Mouse (Mus musculus) left cerebral cortex, adult 2 months (tissue): Measurements from ENCODE around the gene Gpr153. TPM values are rescaled to one million over a fixed set of nuclear protein-coding genes. Genes with fewer than 3 reads are reported as not detected.
A peak's percentile ranks its signal among the peaks of the same experiment; 100 is the strongest.

Source experiments
- DNase-seq, 2 experiments: peaks; one replicate each; pipeline ENCODE4 v3.0.0; 2021 to 2022; ENCODE audit warnings: low spot score in 2 of 2, mixed read lengths in 1 of 2; ENCODE audit errors: extremely low spot score in 1 of 2
- H3K27ac ChIP-seq: fragments of 200-600 bp; 2 replicates; pipeline ENCODE4 v1.8.1; 2022
- H3K4me3 ChIP-seq: fragments of 200-600 bp; 2 replicates; pipeline ENCODE4 v1.8.1; 2022
- CTCF ChIP-seq: fragments of 200-600 bp; IDR thresholded peaks from 2 replicates; pipeline ENCODE4 v1.8.1; 2022; ENCODE audit warnings: antibody characterized with exemption, mild to moderate bottlenecking, moderate library complexity
- intact Hi-C: fragments of 180-260 bp; cut with DNase I; formaldehyde crosslinking; loops from one replicate; pipeline ENCODE4 v1.15.1; 2025
- total RNA-seq, 2 experiments: library from RNA; stranded (reverse); gene quantifications; 2 replicates each; pipeline ENCODE4 v1.2.3; 2021

Gene Gpr153
- total RNA-seq, 2 experiments from 2014 or later: 29.6 to 35.9 TPM

DNA sequence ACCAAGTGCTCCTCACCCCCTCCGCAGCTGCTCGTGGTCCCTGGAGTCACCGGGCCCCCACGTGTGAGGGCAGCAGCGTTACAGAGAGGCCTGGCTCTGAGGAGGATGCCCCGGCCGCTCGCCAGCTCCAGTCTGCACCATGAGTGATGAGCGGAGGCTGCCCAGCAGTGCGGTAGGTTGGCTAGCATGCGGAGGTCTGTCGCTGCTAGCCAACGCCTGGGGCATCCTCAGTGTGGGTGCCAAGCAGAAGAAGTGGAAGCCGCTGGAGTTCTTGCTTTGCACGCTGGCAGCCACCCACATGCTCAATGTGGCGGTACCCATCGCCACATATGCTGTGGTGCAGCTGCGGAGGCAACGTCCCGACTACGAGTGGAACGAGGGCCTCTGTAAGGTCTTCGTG, 5.0 kb downstream of the Gpr153 start:
- DNase-seq: peak; percentile 43 to 56
- intact Hi-C loops: no loop called here
- Histone ChIP-seq H3K4me3 (no peak overlapping the region), H3K27ac (no peak overlapping the region)
- TF ChIP-seq CTCF: no peak

DNA sequence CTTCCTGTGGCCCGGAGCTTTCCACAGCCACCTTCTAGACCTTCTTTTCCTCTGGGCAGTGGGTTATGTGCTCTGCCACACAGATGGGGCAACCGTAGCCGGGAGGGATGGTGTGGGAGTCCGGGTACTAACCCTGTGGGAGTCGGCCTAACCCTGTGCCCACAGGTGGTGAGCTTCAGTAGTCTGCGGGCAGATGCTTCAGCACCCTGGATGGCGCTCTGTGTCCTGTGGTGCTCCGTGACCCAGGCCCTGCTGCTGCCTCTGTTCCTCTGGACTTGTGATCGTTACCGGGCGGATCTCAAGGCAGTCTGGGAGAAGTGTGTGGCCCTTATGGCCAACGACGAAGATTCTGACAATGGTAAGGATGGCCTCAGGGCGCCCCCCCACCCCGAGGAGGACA, 7.6 kb downstream of the Gpr153 start:
- intact Hi-C loops: no loop called here
- no peak for TF ChIP-seq CTCF
- H3K27ac ChIP-seq: no peak overlapping the region
- H3K4me3 ChIP-seq: no peak overlapping the region
- DNase-seq: no peak

DNA sequence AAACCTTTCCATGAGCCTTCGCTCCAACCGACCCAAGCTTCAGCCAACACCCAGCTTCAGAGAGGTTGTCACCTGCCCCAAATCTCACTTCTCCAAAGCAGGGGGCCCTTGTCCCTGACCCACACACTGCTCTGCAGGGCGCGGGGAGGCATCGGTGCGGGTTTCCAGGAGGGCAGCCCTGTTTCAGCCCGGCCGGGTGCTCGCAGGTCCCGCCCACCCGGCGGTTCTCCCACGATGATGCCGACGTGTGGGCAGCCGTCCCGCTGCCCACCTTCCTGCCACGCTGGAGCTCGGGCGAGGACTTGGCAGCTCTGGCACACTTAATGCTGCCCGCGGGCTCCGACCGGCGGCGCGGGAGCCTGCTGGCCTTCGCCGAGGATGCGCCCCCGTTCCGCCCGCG, 8.7 kb downstream of the Gpr153 start:
- no peak for TF ChIP-seq CTCF
- no peak overlapping the region for H3K27ac ChIP-seq
- intact Hi-C loops: no loop called here
- DNase-seq: no peak
- peak overlapping the region; percentile 39 for H3K4me3 ChIP-seq

DNA sequence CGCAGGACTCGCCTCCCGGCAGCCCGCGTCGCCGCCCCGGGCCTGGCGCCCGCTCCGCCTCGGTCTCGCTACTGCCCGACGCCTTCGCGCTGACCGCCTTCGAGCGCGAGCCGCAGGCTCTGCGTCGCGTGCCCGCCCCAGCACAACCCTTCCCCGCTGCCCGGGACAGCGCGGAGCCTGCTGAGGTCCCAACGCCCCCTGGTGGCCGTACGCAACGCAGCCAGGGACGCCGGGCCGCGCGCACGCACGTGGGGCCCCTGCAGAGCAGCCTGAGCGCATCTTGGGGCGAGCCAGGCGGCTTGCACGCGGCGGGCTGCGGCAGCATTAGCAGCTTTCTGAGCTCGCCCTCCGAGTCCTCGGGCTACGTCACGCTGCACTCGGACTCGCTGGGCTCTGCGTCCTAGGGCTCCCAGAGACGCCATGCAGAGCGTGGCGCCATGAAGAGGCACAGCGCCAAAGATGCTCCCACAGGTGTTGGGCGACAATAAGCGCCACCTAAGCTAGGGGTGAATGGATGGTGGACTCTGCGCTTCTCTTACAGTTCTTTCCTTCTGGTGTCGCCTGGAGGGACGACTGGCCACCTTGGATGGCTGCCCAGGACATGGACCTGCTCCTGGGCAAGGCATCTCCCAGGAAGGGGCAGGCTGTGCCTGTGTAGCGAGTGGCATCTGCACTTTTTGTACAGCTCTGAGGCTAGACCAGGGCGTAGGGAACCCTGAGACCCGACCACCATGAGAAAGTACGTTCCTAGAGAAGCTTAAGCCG, 9.3 kb downstream of the Gpr153 start:
- H3K4me3 ChIP-seq: peak overlapping the region; percentile 39
- peak; percentile 85 to 88 for DNase-seq
- intact Hi-C loops: no loop called here
- no peak overlapping the region for H3K27ac ChIP-seq
- peak; percentile 94 for TF ChIP-seq CTCF

DNA sequence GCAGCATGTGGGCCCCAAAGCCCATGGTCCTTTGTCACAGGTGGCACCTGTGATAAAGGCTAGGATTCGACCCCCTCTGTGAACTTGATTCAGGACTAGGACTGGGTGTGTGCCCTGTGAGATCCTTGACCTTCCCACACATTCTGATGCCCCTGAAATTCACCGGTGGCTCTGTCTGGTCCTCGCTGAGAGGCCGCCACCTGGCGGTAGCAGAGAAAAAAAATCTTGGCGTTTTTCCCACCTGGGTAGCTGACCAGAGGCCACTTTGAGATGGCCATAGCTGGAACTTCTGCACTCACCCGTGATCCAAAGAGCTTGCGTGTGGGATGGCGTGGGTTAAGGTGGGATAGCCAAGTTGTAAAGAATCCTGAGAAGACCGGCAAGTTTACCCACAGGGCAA, 11.5 kb downstream of the Gpr153 start:
- H3K27ac ChIP-seq: no peak overlapping the region
- intact Hi-C loops: loop anchor here (2.0 kb wide), 1 partner anchor 113 kb away; no protein-coding TSS in a partner anchor
- no peak overlapping the region for H3K4me3 ChIP-seq
- DNase-seq: peak; percentile 46 to 48
- peak; percentile 72 for TF ChIP-seq CTCF

DNA sequence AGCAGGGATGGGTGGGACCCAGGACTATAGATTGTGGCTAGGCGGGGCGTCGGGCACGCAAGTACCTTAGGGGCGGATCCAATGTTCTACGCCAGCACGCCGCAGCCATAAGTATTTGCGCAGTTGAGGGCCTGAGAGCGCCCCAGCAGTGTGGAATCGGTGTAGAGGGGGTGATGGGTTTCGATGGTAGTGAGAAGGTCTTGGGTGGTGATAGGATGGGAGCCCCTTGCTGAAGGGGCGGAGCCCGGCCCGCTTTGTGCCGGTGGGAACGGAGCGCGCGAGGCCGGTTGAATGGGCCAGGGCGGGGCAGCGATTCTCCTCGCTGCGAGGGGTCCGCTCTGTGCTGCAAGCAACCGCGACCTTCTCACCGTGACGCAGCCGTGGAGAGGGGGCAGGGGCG, 12.2 kb downstream of the Gpr153 start:
- Histone ChIP-seq H3K4me3 (peak overlapping the region; percentile 52), H3K27ac (peak overlapping the region; percentile 4; the same call in 1 of the 2 replicates)
- peak; percentile 42 to 45 for DNase-seq
- no peak for TF ChIP-seq CTCF
- intact Hi-C loops: no loop called here

DNA sequence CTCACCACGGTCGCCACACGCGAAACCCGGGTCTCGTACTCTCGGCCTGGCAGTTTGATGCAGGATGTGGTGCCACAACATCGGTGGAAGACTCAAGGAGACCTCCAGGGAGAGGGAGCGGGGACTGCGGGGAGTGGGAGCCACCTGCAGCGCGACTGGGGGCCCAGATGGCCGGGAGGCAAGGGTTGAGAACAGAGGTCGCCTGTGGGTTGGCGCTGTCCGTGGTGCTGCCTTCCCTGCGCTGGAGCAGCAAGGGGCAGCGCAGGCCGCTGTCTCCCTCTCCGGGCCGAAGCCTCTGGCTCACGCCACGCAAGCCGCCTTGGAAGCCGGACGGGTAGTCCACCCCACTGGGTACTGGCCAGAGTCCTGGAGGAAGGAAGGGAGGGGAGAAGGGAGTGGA, 12.9 kb downstream of the Gpr153 start:
- intact Hi-C loops: no loop called here
- Histone ChIP-seq H3K4me3 (peak overlapping the region; percentile 52), H3K27ac (no peak overlapping the region)
- DNase-seq: no peak
- no peak for TF ChIP-seq CTCF

DNA sequence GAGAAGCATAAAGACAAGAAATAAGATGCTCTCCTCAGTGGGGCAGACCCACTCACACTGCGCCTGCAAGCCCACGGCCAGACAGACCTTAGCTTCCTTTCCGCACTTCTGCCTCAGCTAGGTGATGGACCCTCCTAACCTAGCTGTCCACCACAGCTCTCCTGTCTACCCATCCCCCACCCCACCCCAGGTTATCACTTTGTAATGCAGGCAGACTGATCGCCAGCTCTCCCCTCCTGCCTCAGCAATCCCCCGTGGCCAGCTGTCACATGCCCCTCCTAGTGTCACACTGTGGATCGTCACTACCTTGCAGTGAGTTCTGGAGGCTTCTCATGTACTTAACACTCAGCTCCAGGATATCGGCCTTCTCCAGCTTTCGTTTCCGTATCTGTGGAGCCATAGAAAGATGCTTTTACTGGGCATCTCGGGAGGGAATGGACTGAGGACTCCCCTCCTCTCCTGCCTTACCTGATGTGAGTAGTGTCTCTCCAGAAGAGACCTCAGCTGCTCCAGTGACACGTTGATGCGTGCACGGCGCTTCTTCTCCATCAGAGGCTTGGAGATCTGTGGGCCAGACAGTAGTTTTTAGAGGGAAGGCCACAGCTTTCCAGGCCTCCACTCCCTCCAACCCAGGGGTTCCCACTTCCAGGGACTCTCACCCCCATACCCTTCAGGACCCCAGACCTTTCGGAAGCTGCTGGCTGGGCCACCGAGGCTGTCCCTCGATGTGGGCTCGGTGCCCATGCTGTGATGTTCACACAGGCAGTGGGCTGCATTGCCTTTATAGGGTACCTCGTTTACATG, 13.5 kb downstream of the Gpr153 start:
- Histone ChIP-seq H3K27ac (no peak overlapping the region), H3K4me3 (no peak overlapping the region)
- intact Hi-C loops: no loop called here
- no peak for DNase-seq
- TF ChIP-seq CTCF: no peak

DNA sequence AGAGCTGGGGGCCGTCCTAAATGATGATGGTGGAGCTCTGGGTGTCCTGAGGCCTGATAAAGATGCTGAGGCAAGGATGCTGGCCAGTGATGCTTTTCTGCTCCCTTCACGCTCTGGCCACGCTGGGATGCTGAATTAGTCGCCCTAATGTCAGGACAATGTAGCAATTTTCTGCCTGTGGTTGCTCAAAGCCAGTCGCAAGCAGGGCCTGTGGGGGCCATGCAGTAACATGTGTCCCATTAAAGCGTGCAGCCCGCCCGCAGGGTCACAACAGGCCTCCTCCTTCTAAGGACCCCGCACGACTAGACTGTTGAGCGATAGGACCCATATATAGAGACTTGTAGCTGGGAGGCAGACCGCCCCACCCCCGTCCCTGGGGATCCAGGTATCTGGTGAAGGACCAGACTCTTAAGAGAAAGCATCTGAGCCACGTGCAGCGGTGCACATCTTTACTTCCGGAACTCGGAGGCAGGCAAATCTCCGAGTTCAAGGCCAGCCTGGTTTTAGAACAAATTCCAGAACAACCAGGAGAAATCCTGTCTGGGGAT, 14.4 kb downstream of the Gpr153 start:
- H3K27ac ChIP-seq: no peak overlapping the region
- TF ChIP-seq CTCF: no peak
- intact Hi-C loops: no loop called here
- no peak overlapping the region for H3K4me3 ChIP-seq
- no peak for DNase-seq

DNA sequence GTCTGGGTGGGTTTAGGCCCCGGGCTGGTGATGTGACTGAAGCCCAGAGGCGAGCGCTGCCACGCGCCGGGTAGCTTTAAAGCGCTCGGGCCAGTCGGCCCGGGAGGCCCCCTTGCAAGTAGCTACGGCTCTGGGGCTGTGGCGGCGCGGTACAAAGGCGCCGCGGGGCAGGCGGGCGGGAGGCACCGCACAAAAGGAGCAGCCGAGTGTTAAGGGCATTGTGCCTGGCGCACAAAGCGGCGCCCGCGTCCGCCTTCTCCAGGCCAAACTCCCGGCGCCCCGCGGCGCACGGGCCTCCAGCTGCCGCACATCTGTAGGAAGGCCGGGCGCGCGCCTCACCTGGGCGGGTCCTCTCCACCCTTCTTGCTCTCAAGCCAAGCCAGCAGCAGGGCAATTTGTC, 16.4 kb downstream of the Gpr153 start:
- H3K27ac ChIP-seq: no peak overlapping the region
- no peak for DNase-seq
- TF ChIP-seq CTCF: no peak
- intact Hi-C loops: no loop called here
- H3K4me3 ChIP-seq: peak overlapping the region; percentile 8; the same call in 1 of the 2 replicates

DNA sequence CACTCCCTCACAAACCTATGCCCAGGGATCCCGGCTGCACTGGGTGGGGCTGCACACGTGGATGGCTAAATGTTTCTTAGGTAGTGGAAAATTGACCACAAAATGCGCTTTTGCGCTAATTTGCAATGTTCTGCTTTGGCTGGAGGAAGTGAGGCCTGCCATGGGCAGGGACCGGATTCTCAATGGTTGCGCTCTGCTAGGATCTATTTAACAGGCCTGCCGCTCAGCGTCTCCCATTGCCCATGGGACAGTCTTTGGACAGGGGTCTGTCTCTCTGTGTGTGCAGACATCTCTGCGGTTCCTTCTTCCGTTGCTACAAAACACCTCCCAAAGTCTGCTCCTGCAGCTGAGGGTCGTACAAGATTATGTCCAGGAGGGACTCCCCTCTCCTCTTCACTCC, 17.0 kb downstream of the Gpr153 start:
- TF ChIP-seq CTCF: no peak
- H3K27ac ChIP-seq: no peak overlapping the region
- H3K4me3 ChIP-seq: no peak overlapping the region
- DNase-seq: no peak
- intact Hi-C loops: no loop called here

DNA sequence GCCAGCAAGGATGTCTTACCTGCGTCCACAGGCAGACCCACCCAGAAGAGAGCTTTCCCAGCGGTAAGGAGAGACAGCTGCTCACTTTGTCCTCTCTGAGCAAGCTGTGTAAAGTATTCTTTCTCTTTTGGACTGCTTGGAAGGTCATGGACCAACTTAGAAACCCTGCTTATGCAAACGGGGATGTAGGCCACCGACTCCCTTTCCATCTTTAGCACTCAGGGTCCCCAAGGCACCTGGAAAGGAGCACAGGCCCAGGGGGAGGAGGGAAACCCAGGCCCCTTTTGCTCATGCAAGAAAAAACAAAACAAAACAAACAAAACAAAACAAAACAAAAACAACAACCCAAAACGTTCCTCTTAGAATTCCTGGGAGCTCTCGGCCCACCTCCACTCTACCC, 17.5 kb downstream of the Gpr153 start, which contains the start of gene Hes3:
Gene Hes3 (minus strand): TSS at position 101 of the 400 bp plus-strand sequence.
- Histone ChIP-seq H3K4me3 (peak within 1 kb of the TSS; percentile 8; the same call in 1 of the 2 replicates), H3K27ac (no peak within 1 kb of the TSS)
- TF ChIP-seq CTCF: no peak
- intact Hi-C loops: no loop called here
- DNase-seq: no peak
